ENCODE assay signal across 9 mouse cellular contexts in the genomic region with DNA sequence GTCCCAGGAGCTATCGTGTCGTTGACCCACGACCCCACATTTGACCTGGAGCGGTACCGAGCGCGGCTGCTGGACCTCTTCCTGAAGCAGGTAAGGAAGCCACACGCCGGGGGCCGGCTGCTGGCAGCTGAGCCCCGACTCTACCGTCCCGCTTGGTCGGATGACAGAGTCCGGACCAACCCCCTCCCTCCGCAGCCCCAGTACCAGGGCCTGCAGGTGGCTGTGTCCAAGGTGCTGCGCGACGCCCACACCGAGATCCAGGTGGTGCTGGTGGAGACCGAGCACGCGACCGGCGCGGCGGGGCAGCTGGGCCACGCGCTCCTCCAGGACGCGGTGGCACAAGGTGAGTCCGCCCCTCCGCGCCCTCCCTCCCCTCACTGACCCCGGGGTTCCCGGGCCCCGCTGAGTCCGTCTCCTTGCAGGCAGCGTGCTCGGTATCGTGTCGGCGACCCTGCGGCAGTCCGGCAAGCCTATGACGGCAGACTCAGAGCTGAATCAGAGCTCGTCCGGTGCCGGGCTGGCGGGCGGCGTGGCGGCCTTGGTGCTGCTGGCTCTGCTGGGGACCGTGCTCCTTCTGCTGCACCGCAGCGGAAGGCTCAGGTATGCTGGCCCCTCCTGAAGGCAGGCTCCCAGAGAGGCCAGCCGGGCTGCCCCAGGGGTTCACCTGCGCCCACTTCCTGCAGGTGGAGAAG. TPM values are rescaled to one million over a fixed set of nuclear protein-coding genes. Genes with fewer than 3 reads are reported as not detected.
DNase-seq lines count a peak whose midpoint lies in the region; ATAC-seq and TF ChIP-seq lines count a peak whose summit lies in the region.
"Had no signal": no experiment of that assay in that cellular context is flagged by ENCODE, and none has a peak within 500 bp of the region (broad histone marks: within the 10 kb centered on the region; RNA-seq: fewer than 3 reads in every experiment).

No protein-coding gene starts in this region.

- TF ChIP-seq POLR2A in testis, adult 2 months (IDR thresholded peaks at IDR 0.05; ENCODE audit: control insufficient read depth, low read depth, low read length) = no peak

- H3K4me1 ChIP-seq in testis, adult 2 months (ENCODE audit: control insufficient read depth, insufficient read depth, low read length) = peaks cover 27% of the 10 kb centered on the region
- peaks cover 15% of the 10 kb centered on the region for H3K4me1 ChIP-seq in limb, embryonic 11.5 days (ENCODE audit: control insufficient read depth, insufficient read depth, low read length)
- peaks cover 36% of the 10 kb centered on the region for H3K4me1 ChIP-seq in stomach, embryonic 15.5 days

- 2% methylated on average over 57 of the region's 58 CpGs for WGBS in limb, embryonic 11.5 days
- WGBS in stomach, embryonic 15.5 days = under 1% methylated on average over 57 of the region's 58 CpGs

- no peak for ATAC-seq in limb, embryonic 11.5 days (ENCODE audit: insufficient number of reproducible peaks, low FRiP score, low TSS enrichment, low read depth)
- 0 out of 2 replicates have a peak, but pooled peaks have one; percentile 25 for ATAC-seq in stomach, embryonic 15.5 days (ENCODE audit: insufficient read depth, low FRiP score, low read depth)

- no peaks in the 10 kb centered on the region for H3K36me3 ChIP-seq in testis, adult 2 months (ENCODE audit: control insufficient read depth, insufficient read depth, low read length)
- H3K36me3 ChIP-seq in limb, embryonic 11.5 days (ENCODE audit: control insufficient read depth, insufficient read depth, low read length) = no peaks in the 10 kb centered on the region
- H3K36me3 ChIP-seq in stomach, embryonic 15.5 days = no peaks in the 10 kb centered on the region

- peak; percentile 38 for DNase-seq in embryo, embryonic 11 days
- DNase-seq in embryo, embryonic 9.5 days (ENCODE audit: extremely low spot score) = no peak
- no peak for DNase-seq in testis, postnatal 10 days (ENCODE audit: low spot score)
- peak; percentile 59 for DNase-seq in limb, embryonic 11.5 days (ENCODE audit: low spot score)
- DNase-seq in c-Kit-positive CD71-positive TER-119-positive erythroid progenitor cells, embryonic 14.5 days (ENCODE audit: low spot score) = no peak
- DNase-seq in right cerebral cortex, postnatal 36 days (ENCODE audit: low spot score in 2 of 2) = no peak

- H3K4me3 ChIP-seq in testis, adult 2 months (ENCODE audit: control insufficient read depth, low read depth, low read length) = peak overlapping the region; percentile 57
- peak overlapping the region; percentile 31 for H3K4me3 ChIP-seq in limb, embryonic 11.5 days (ENCODE audit: low read depth, low read length)
- H3K4me3 ChIP-seq in stomach, embryonic 15.5 days (replicated peaks) = peak overlapping the region; percentile 42
- H3K4me3 ChIP-seq: erythroblast, embryonic 14.5 days had no signal

- no peak overlapping the region for H3K27ac ChIP-seq in testis, adult 2 months (ENCODE audit: control insufficient read depth, insufficient read depth, low read depth, low read length)
- no peak overlapping the region for H3K27ac ChIP-seq in limb, embryonic 11.5 days (replicated peaks; ENCODE audit: low read depth, low read length)
- H3K27ac ChIP-seq in stomach, embryonic 15.5 days = no peak overlapping the region

- H3K27me3 ChIP-seq in testis, adult 2 months (ENCODE audit: control insufficient read depth, insufficient read depth, low read length) = no peaks in the 10 kb centered on the region
- H3K27me3 ChIP-seq in limb, embryonic 11.5 days (ENCODE audit: control insufficient read depth, insufficient read depth, low read length) = peaks cover 69% of the 10 kb centered on the region
- peaks cover 68% of the 10 kb centered on the region for H3K27me3 ChIP-seq in stomach, embryonic 15.5 days (replicated peaks)

- H3K4me2 ChIP-seq in limb, embryonic 11.5 days (ENCODE audit: low read depth, severe bottlenecking) = peak overlapping the region; percentile 65
- H3K4me2 ChIP-seq in stomach, embryonic 15.5 days = peak overlapping the region; percentile 85

- H3K9me3 ChIP-seq in limb, embryonic 11.5 days (ENCODE audit: control insufficient read depth, low read length) = no peaks in the 10 kb centered on the region; the same call in 1 of the 2 replicates
- no peaks in the 10 kb centered on the region for H3K9me3 ChIP-seq in stomach, embryonic 15.5 days

- TF ChIP-seq CTCF in testis, adult 2 months (IDR thresholded peaks at IDR 0.05; ENCODE audit: control insufficient read depth, insufficient read depth, insufficient replicate concordance, low read depth, low read length) = no peak

- H3K9ac ChIP-seq in limb, embryonic 11.5 days (ENCODE audit: low read length) = peak overlapping the region; percentile 18; the same call in 1 of the 2 replicates
- H3K9ac ChIP-seq in stomach, embryonic 15.5 days = no peak overlapping the region

RNA-seq across cellular contexts. Expression of a gene that starts 4.4 kb away (rescaled TPM):
- polyA plus RNA-seq in testis, adult 2 months (2012; rRNA removed) = 14.4 and 17.1 TPM in 2 replicates
- polyA plus RNA-seq in limb, embryonic 11.5 days (2014; fragmentation: Nextera tagmentation; extraction: Ambion mirVana) = 0.28 and 0.29 TPM in 2 replicates
- polyA plus RNA-seq in stomach, embryonic 15.5 days (2015; fragmentation: Nextera tagmentation; extraction: Ambion mirVana) = 21.1 and 25.3 TPM in 2 replicates

Comparison
In these comparisons a context has a peak if more than half of its experiments do, and no peak if none do; other contexts are left out.
1. DNase-seq: peak in embryo, embryonic 11 days (single experiment) and limb, embryonic 11.5 days (single experiment); none in embryo, embryonic 9.5 days (single experiment), testis, postnatal 10 days (single experiment), c-Kit-positive CD71-positive TER-119-positive erythroid progenitor cells, embryonic 14.5 days (single experiment) and right cerebral cortex, postnatal 36 days (0 of 2).
2. RNA of a gene that starts 4.4 kb away (polyA plus RNA-seq): 21.1 to 25.3 TPM in stomach, embryonic 15.5 days and 14.4 to 17.1 TPM in testis, adult 2 months; 0.28 to 0.29 TPM in limb, embryonic 11.5 days; every median in the first group is over 10 times any median in the second.
3. Peak in every context shown above with its lines, with median percentiles within 50 percentile points of each other: H3K4me3 ChIP-seq.